In the genomic region with DNA sequence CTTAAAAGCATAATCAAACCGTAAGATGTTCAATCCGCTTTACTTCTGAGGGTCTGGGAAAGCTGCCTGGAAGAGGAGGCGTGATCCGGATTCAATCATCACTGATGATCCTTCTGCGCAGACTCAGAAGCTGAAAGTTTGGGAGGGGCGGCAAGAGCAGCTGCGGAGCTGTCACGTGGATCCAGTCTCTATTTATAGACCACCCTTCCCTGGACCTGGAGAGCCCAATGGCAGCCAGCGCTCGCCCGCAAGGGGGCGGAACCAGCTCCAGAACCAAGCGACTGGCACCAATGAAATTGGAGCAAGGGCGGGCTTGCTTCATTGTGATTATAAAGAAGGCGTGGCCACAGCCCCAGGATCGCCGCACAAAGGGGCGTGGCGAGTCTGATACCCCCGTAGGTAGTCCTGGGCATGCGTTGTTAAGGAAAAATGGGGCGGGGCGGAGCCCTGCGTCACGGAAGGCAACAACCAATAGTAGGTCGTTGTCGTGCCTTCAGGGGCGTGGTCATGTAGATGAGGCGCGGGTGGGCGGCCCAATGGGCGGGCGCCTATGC, we compare ENCODE assay signal across 7 mouse cellular contexts. TPM values are rescaled to one million over a fixed set of nuclear protein-coding genes. Genes with fewer than 3 reads are reported as not detected.
DNase-seq lines count a peak whose midpoint lies in the region; ATAC-seq lines count a peak whose summit lies in the region.

No protein-coding gene starts in this region.

- H3K9ac ChIP-seq in embryonic facial prominence, embryonic 12.5 days = peak overlapping the region; percentile 90; the same call in 1 of the 2 replicates
- peak overlapping the region; percentile 44; the same call in 1 of the 2 replicates for H3K9ac ChIP-seq in limb, embryonic 11.5 days (ENCODE audit: low read length)
- peak overlapping the region; percentile 84 for H3K9ac ChIP-seq in midbrain, embryonic 14.5 days (replicated peaks; ENCODE audit: low read length)

- peak overlapping the region; percentile 92 for H3K27ac ChIP-seq in embryonic facial prominence, embryonic 12.5 days
- H3K27ac ChIP-seq in limb, embryonic 11.5 days (replicated peaks; ENCODE audit: low read depth, low read length) = peak overlapping the region; percentile 85
- H3K27ac ChIP-seq in midbrain, embryonic 14.5 days (replicated peaks; ENCODE audit: low read depth, low read length) = peak overlapping the region; percentile 83

- peaks cover 21% of the 10 kb centered on the region for H3K36me3 ChIP-seq in embryonic facial prominence, embryonic 12.5 days
- peaks cover 4% of the 10 kb centered on the region; the same call in 1 of the 2 replicates for H3K36me3 ChIP-seq in limb, embryonic 11.5 days (ENCODE audit: control insufficient read depth, insufficient read depth, low read length)
- H3K36me3 ChIP-seq in midbrain, embryonic 14.5 days (ENCODE audit: control insufficient read depth, insufficient read depth, low read length) = peaks cover 4% of the 10 kb centered on the region

- peak; percentile 93 for ATAC-seq in embryonic facial prominence, embryonic 12.5 days (ENCODE audit: insufficient number of reproducible peaks, insufficient read depth, low FRiP score, low TSS enrichment)
- ATAC-seq in limb, embryonic 11.5 days (ENCODE audit: insufficient number of reproducible peaks, low FRiP score, low TSS enrichment, low read depth) = peak; percentile 93
- peak; percentile 96 for ATAC-seq in midbrain, embryonic 14.5 days (ENCODE audit: low FRiP score, low TSS enrichment)

- peaks cover 16% of the 10 kb centered on the region for H3K4me1 ChIP-seq in embryonic facial prominence, embryonic 12.5 days
- H3K4me1 ChIP-seq in limb, embryonic 11.5 days (ENCODE audit: control insufficient read depth, insufficient read depth, low read length) = peaks cover 10% of the 10 kb centered on the region
- peaks cover 15% of the 10 kb centered on the region for H3K4me1 ChIP-seq in midbrain, embryonic 14.5 days (ENCODE audit: control insufficient read depth, insufficient read depth, low read length)

- DNase-seq in adrenal gland, postnatal 25 days = peak; percentile 97
- peak; percentile 100 for DNase-seq in heart, adult 11 months
- peak; percentile 100 for DNase-seq in kidney, adult 18-20 months
- peak; percentile 100 for DNase-seq in limb, embryonic 11.5 days (ENCODE audit: low spot score)
- peak; percentile 100 for DNase-seq in midbrain, embryonic 14.5 days
- peak; percentile 98 to 99 for DNase-seq in spleen, adult 18-20 months

- no peaks in the 10 kb centered on the region for H3K27me3 ChIP-seq in embryonic facial prominence, embryonic 12.5 days
- H3K27me3 ChIP-seq in limb, embryonic 11.5 days (ENCODE audit: control insufficient read depth, insufficient read depth, low read length) = no peaks in the 10 kb centered on the region
- H3K27me3 ChIP-seq in midbrain, embryonic 14.5 days (ENCODE audit: control insufficient read depth, insufficient read depth, low read length) = no peaks in the 10 kb centered on the region

- WGBS in embryonic facial prominence, embryonic 12.5 days = under 1% methylated on average over 30 of the region's 33 CpGs
- under 1% methylated on average over 33 of the region's 33 CpGs for WGBS in limb, embryonic 11.5 days
- under 1% methylated on average over 33 of the region's 33 CpGs for WGBS in midbrain, embryonic 14.5 days

- H3K9me3 ChIP-seq in embryonic facial prominence, embryonic 12.5 days = no peaks in the 10 kb centered on the region
- no peaks in the 10 kb centered on the region for H3K9me3 ChIP-seq in limb, embryonic 11.5 days (ENCODE audit: control insufficient read depth, low read length)
- H3K9me3 ChIP-seq in midbrain, embryonic 14.5 days (ENCODE audit: control insufficient read depth, low read length) = no peaks in the 10 kb centered on the region

- peak overlapping the region; percentile 89 for H3K4me3 ChIP-seq in embryonic facial prominence, embryonic 12.5 days
- peak overlapping the region; percentile 95 for H3K4me3 ChIP-seq in limb, embryonic 11.5 days (ENCODE audit: low read depth, low read length)
- peak overlapping the region; percentile 69 for H3K4me3 ChIP-seq in midbrain, embryonic 14.5 days (replicated peaks; ENCODE audit: low read depth, low read length)

- peak overlapping the region; percentile 79 for H3K4me2 ChIP-seq in embryonic facial prominence, embryonic 12.5 days (replicated peaks)
- peak overlapping the region; percentile 71 for H3K4me2 ChIP-seq in limb, embryonic 11.5 days (ENCODE audit: low read depth, severe bottlenecking)
- peak overlapping the region; percentile 88 for H3K4me2 ChIP-seq in midbrain, embryonic 14.5 days (ENCODE audit: low read length)

RNA-seq across cellular contexts. Expression of a gene that starts 0.3 kb away (rescaled TPM):
- 1.8 and 2.8 TPM in 2 replicates for total RNA-seq in adrenal gland, postnatal 25 days (2021)
- polyA plus RNA-seq in embryonic facial prominence, embryonic 12.5 days (2016; fragmentation: Nextera tagmentation; extraction: Ambion mirVana) = 13.4 and 14.6 TPM in 2 replicates
- 14.6 and 15.7 TPM in 2 replicates for polyA plus RNA-seq in limb, embryonic 11.5 days (2014; fragmentation: Nextera tagmentation; extraction: Ambion mirVana)
- 4.9 and 6.2 TPM in 2 replicates for polyA plus RNA-seq in midbrain, embryonic 14.5 days (2014; fragmentation: Nextera tagmentation; extraction: Ambion mirVana)

RNA-seq across cellular contexts. Expression of a gene that starts 16.8 kb away (rescaled TPM):
- total RNA-seq in adrenal gland, postnatal 25 days (2021) = 0.70 TPM in 1 of 2 replicates, not detected in the other
- 21.5 and 22.7 TPM in 2 replicates for polyA plus RNA-seq in embryonic facial prominence, embryonic 12.5 days (2016; fragmentation: Nextera tagmentation; extraction: Ambion mirVana)
- polyA plus RNA-seq in limb, embryonic 11.5 days (2014; fragmentation: Nextera tagmentation; extraction: Ambion mirVana) = 13.9 and 15.9 TPM in 2 replicates
- polyA plus RNA-seq in midbrain, embryonic 14.5 days (2014; fragmentation: Nextera tagmentation; extraction: Ambion mirVana) = 11.7 and 17.2 TPM in 2 replicates

RNA-seq across cellular contexts. Expression of a gene that starts 31.5 kb away (rescaled TPM):
- 1.5 and 1.6 TPM in 2 replicates for total RNA-seq in adrenal gland, postnatal 25 days (2021)
- 1.7 and 2.2 TPM in 2 replicates for polyA plus RNA-seq in embryonic facial prominence, embryonic 12.5 days (2016; fragmentation: Nextera tagmentation; extraction: Ambion mirVana)
- 0.24 and 0.44 TPM in 2 replicates for polyA plus RNA-seq in limb, embryonic 11.5 days (2014; fragmentation: Nextera tagmentation; extraction: Ambion mirVana)
- polyA plus RNA-seq in midbrain, embryonic 14.5 days (2014; fragmentation: Nextera tagmentation; extraction: Ambion mirVana) = 0.16 and 0.30 TPM in 2 replicates

RNA-seq across cellular contexts. Expression of a gene that starts 32.1 kb away (rescaled TPM):
- total RNA-seq in adrenal gland, postnatal 25 days (2021) = 17.5 and 23.9 TPM in 2 replicates
- 15.3 and 16.8 TPM in 2 replicates for polyA plus RNA-seq in embryonic facial prominence, embryonic 12.5 days (2016; fragmentation: Nextera tagmentation; extraction: Ambion mirVana)
- polyA plus RNA-seq in limb, embryonic 11.5 days (2014; fragmentation: Nextera tagmentation; extraction: Ambion mirVana) = 16.6 and 16.8 TPM in 2 replicates
- polyA plus RNA-seq in midbrain, embryonic 14.5 days (2014; fragmentation: Nextera tagmentation; extraction: Ambion mirVana) = 4.4 and 5.7 TPM in 2 replicates

RNA-seq across cellular contexts. Expression of a gene that starts 49.1 kb away (rescaled TPM):
- 242 and 255 TPM in 2 replicates for total RNA-seq in adrenal gland, postnatal 25 days (2021)
- polyA plus RNA-seq in embryonic facial prominence, embryonic 12.5 days (2016; fragmentation: Nextera tagmentation; extraction: Ambion mirVana) = 123 and 134 TPM in 2 replicates
- polyA plus RNA-seq in limb, embryonic 11.5 days (2014; fragmentation: Nextera tagmentation; extraction: Ambion mirVana) = 176 and 201 TPM in 2 replicates
- polyA plus RNA-seq in midbrain, embryonic 14.5 days (2014; fragmentation: Nextera tagmentation; extraction: Ambion mirVana) = 494 and 652 TPM in 2 replicates

Comparison
In these comparisons a context has a peak if more than half of its experiments do, and no peak if none do; other contexts are left out.
1. Peak in every context shown above with its lines: DNase-seq, ATAC-seq, H3K4me3 ChIP-seq and H3K27ac ChIP-seq.